12 mouse cellular contexts compared by ENCODE assay signal in genomic region chr7:142475641-142476040, GRCm38 (mm10). TPM values are rescaled to one million over a fixed set of nuclear protein-coding genes. Genes with fewer than 3 reads are reported as not detected.
DNase-seq lines count a peak whose midpoint lies in the region; ATAC-seq and TF ChIP-seq lines count a peak whose summit lies in the region.
"Had no signal": no experiment of that assay in that cellular context is flagged by ENCODE, and none has a peak within 500 bp of the region (broad histone marks: within the 10 kb centered on the region; RNA-seq: fewer than 3 reads in every experiment).

No protein-coding gene starts in this region.

- H3K27me3 ChIP-seq in kidney, embryonic 15.5 days = no peaks in the 10 kb centered on the region
- H3K27me3 ChIP-seq in C2C12 (ENCODE audit: control insufficient read depth, insufficient read depth, insufficient read length) = no peaks in the 10 kb centered on the region
- no peaks in the 10 kb centered on the region for H3K27me3 ChIP-seq in embryonic facial prominence, embryonic 12.5 days
- H3K27me3 ChIP-seq in intestine, postnatal 0 days (replicated peaks; ENCODE audit: control insufficient read depth, insufficient read depth, low read length) = no peaks in the 10 kb centered on the region

- H3K9ac ChIP-seq in kidney, embryonic 15.5 days = peak overlapping the region; percentile 39; the same call in 1 of the 2 replicates
- H3K9ac ChIP-seq in embryonic facial prominence, embryonic 12.5 days = no peak overlapping the region
- H3K9ac ChIP-seq in intestine, postnatal 0 days (ENCODE audit: low read depth, low read length) = peak overlapping the region; percentile 54

- H3K9me3 ChIP-seq in kidney, embryonic 15.5 days (replicated peaks) = no peaks in the 10 kb centered on the region
- no peaks in the 10 kb centered on the region for H3K9me3 ChIP-seq in embryonic facial prominence, embryonic 12.5 days
- H3K9me3 ChIP-seq in intestine, postnatal 0 days (ENCODE audit: control insufficient read depth) = no peaks in the 10 kb centered on the region

- H3K4me1 ChIP-seq in kidney, embryonic 15.5 days = peaks cover 97% of the 10 kb centered on the region
- H3K4me1 ChIP-seq in embryonic facial prominence, embryonic 12.5 days = peaks cover 42% of the 10 kb centered on the region
- H3K4me1 ChIP-seq in intestine, postnatal 0 days (replicated peaks; ENCODE audit: control insufficient read depth, insufficient read depth, low read length) = no peaks in the 10 kb centered on the region

- DNase-seq in kidney, postnatal 10 days = no peak
- DNase-seq in adipocyte (ENCODE audit: low spot score) = no peak
- DNase-seq in layer of hippocampus, adult 2 months (ENCODE audit: low spot score in 2 of 2) = no peak
- DNase-seq: cerebellum, postnatal 25 days had no signal

- peak overlapping the region; percentile 63 for H3K4me2 ChIP-seq in kidney, embryonic 15.5 days
- no peak overlapping the region for H3K4me2 ChIP-seq in embryonic facial prominence, embryonic 12.5 days (replicated peaks)
- peak overlapping the region; percentile 55 for H3K4me2 ChIP-seq in intestine, postnatal 0 days (replicated peaks; ENCODE audit: low read depth)

- H3K36me3 ChIP-seq in kidney, embryonic 15.5 days = peaks cover 5% of the 10 kb centered on the region; the same call in 1 of the 2 replicates
- H3K36me3 ChIP-seq in C2C12 (ENCODE audit: control insufficient read depth, insufficient read depth) = peaks cover 9% of the 10 kb centered on the region
- H3K36me3 ChIP-seq in embryonic facial prominence, embryonic 12.5 days = no peaks in the 10 kb centered on the region
- H3K36me3 ChIP-seq in intestine, postnatal 0 days (ENCODE audit: control insufficient read depth, insufficient read depth) = no peaks in the 10 kb centered on the region

- H3K4me3 ChIP-seq in kidney, embryonic 15.5 days (replicated peaks) = peak overlapping the region; percentile 41
- H3K4me3 ChIP-seq in C2C12 (ENCODE audit: insufficient read depth, poor library complexity, severe bottlenecking) = peak overlapping the region; percentile 23
- H3K4me3 ChIP-seq in embryonic facial prominence, embryonic 12.5 days = no peak overlapping the region
- H3K4me3 ChIP-seq in intestine, postnatal 0 days (ENCODE audit: low read depth, low read length) = peak overlapping the region; percentile 32
- no peak overlapping the region for H3K4me3 ChIP-seq in layer of hippocampus, adult 2 months

- peaks cover 31% of the 10 kb centered on the region for H3K79me3 ChIP-seq in C2C12 (ENCODE audit: low read depth)

- no peak for ATAC-seq in kidney, embryonic 15.5 days (replicated peaks; ENCODE audit: low FRiP score)
- ATAC-seq in embryonic facial prominence, embryonic 12.5 days (ENCODE audit: insufficient number of reproducible peaks, insufficient read depth, low FRiP score, low TSS enrichment) = no peak
- ATAC-seq in intestine, postnatal 0 days = no peak
- ATAC-seq: forebrain, embryonic 14.5 days had no signal

- peak overlapping the region; percentile 59 for H3ac ChIP-seq in C2C12 (ENCODE audit: control insufficient read depth, insufficient read length, low read depth)

- peaks cover 68% of the 10 kb centered on the region for H3K79me2 ChIP-seq in C2C12 (ENCODE audit: control insufficient read depth, insufficient read depth)

- peak overlapping the region; percentile 96 for H3K27ac ChIP-seq in kidney, embryonic 15.5 days
- peak overlapping the region; percentile 12; the same call in 1 of the 2 replicates for H3K27ac ChIP-seq in embryonic facial prominence, embryonic 12.5 days
- H3K27ac ChIP-seq in intestine, postnatal 0 days (ENCODE audit: low read depth, low read length) = peak overlapping the region; percentile 78
- no peak overlapping the region for H3K27ac ChIP-seq in layer of hippocampus, adult 2 months

- no peak for TF ChIP-seq CTCF in C2C12 (IDR thresholded peaks at IDR 0.05; ENCODE audit: control insufficient read depth, insufficient read depth, insufficient read length)
- no peak for TF ChIP-seq CTCF in intestine, postnatal 0 days (IDR thresholded peaks at IDR 0.05; ENCODE audit: low read depth)
- no peak for TF ChIP-seq CTCF in layer of hippocampus, adult 2 months (conservative IDR thresholded peaks at IDR 0.05)

- WGBS in kidney, embryonic 15.5 days = 59% methylated on average over 7 of the region's 7 CpGs
- 68% methylated on average over 7 of the region's 7 CpGs for WGBS in embryonic facial prominence, embryonic 12.5 days
- WGBS in intestine, postnatal 0 days = 54% methylated on average over 7 of the region's 7 CpGs

TF ChIP-seq in C2C12, 6 proteins besides CTCF, POLR2A, EP300 and RAD21:
- TF ChIP-seq MYOD1 (IDR thresholded peaks at IDR 0.05; ENCODE audit: control insufficient read depth, insufficient read length, low read depth) (no peak), USF1 (IDR thresholded peaks at IDR 0.05; ENCODE audit: low read depth) (no peak), MYOG (IDR thresholded peaks at IDR 0.05; ENCODE audit: control insufficient read depth, extremely low read depth, insufficient read length) (no peak), CEBPB (IDR thresholded peaks at IDR 0.05; ENCODE audit: low read depth) (no peak), MAX (IDR thresholded peaks at IDR 0.05) (no peak)

RNA-seq across cellular contexts. Expression of gene Lsp1, which starts 15.0 kb away (rescaled TPM):
- 115 and 139 TPM in 2 replicates for polyA plus RNA-seq in kidney, embryonic 15.5 days (2015; fragmentation: Nextera tagmentation; extraction: Ambion mirVana)
- polyA plus RNA-seq in C2C12 (2012; fragmentation: generic; extraction: Trizol) = 96.1 TPM
- polyA plus RNA-seq in embryonic facial prominence, embryonic 12.5 days (2016; fragmentation: Nextera tagmentation; extraction: Ambion mirVana) = 24.5 and 24.7 TPM in 2 replicates
- 55.2 and 61.8 TPM in 2 replicates for polyA plus RNA-seq in intestine, postnatal 0 days (2015; fragmentation: Nextera tagmentation; extraction: Ambion mirVana)
- 1 to 10 TPM; 1.4 to 1.7 TPM for total RNA-seq in layer of hippocampus, adult 2 months (2021)

RNA-seq across cellular contexts. Expression of gene Tnnt3, which starts 23.0 kb away (rescaled TPM):
- polyA plus RNA-seq in kidney, embryonic 15.5 days (2015; fragmentation: Nextera tagmentation; extraction: Ambion mirVana) = 23.5 and 46.2 TPM in 2 replicates
- polyA plus RNA-seq in C2C12 (2012; fragmentation: generic; extraction: Trizol) = 6.8 TPM
- 4.6 and 6.9 TPM in 2 replicates for polyA plus RNA-seq in embryonic facial prominence, embryonic 12.5 days (2016; fragmentation: Nextera tagmentation; extraction: Ambion mirVana)
- polyA plus RNA-seq in intestine, postnatal 0 days (2015; fragmentation: Nextera tagmentation; extraction: Ambion mirVana) = 3.0 TPM in 2 replicates
- total RNA-seq in layer of hippocampus, adult 2 months (2021) = not detected
- total RNA-seq: left cerebral cortex, postnatal 14 days had no signal

RNA-seq across cellular contexts. Expression of gene Tnni2, which starts 34.0 kb away (rescaled TPM):
- polyA plus RNA-seq in kidney, embryonic 15.5 days (2015; fragmentation: Nextera tagmentation; extraction: Ambion mirVana) = 19.0 and 45.8 TPM in 2 replicates
- 7.5 TPM for polyA plus RNA-seq in C2C12 (2012; fragmentation: generic; extraction: Trizol)
- polyA plus RNA-seq in embryonic facial prominence, embryonic 12.5 days (2016; fragmentation: Nextera tagmentation; extraction: Ambion mirVana) = 7.1 and 9.6 TPM in 2 replicates
- 1.9 and 2.4 TPM in 2 replicates for polyA plus RNA-seq in intestine, postnatal 0 days (2015; fragmentation: Nextera tagmentation; extraction: Ambion mirVana)
- total RNA-seq in layer of hippocampus, adult 2 months (2021) = not detected

RNA-seq across cellular contexts. Expression of gene Syt8, which starts 41.0 kb away (rescaled TPM):
- polyA plus RNA-seq in kidney, embryonic 15.5 days (2015; fragmentation: Nextera tagmentation; extraction: Ambion mirVana) = 0.62 and 1.3 TPM in 2 replicates
- polyA plus RNA-seq in C2C12 (2012; fragmentation: generic; extraction: Trizol) = 0.07 TPM
- polyA plus RNA-seq in embryonic facial prominence, embryonic 12.5 days (2016; fragmentation: Nextera tagmentation; extraction: Ambion mirVana) = 0.35 TPM in 1 of 2 replicates, not detected in the other
- polyA plus RNA-seq in intestine, postnatal 0 days (2015; fragmentation: Nextera tagmentation; extraction: Ambion mirVana) = 0.60 and 1.3 TPM in 2 replicates
- total RNA-seq in layer of hippocampus, adult 2 months (2021) = not detected
- total RNA-seq: heart, postnatal 36 days; megakaryocyte, adult 5-6 weeks had no signal
- polyA plus RNA-seq: forebrain, embryonic 14.5 days had no signal

RNA-seq across cellular contexts. Expression of gene Mrpl23, which starts 56.8 kb away (rescaled TPM):
- 25.8 and 26.8 TPM in 2 replicates for polyA plus RNA-seq in kidney, embryonic 15.5 days (2015; fragmentation: Nextera tagmentation; extraction: Ambion mirVana)
- 72.2 TPM for polyA plus RNA-seq in C2C12 (2012; fragmentation: generic; extraction: Trizol)
- 19.8 and 32.6 TPM in 2 replicates for polyA plus RNA-seq in embryonic facial prominence, embryonic 12.5 days (2016; fragmentation: Nextera tagmentation; extraction: Ambion mirVana)
- polyA plus RNA-seq in intestine, postnatal 0 days (2015; fragmentation: Nextera tagmentation; extraction: Ambion mirVana) = 26.7 and 33.0 TPM in 2 replicates
- 1 to 10 TPM; 7.9 to 8.8 TPM for total RNA-seq in layer of hippocampus, adult 2 months (2021)

Comparison
In these comparisons a context has a peak if more than half of its experiments do, and no peak if none do; other contexts are left out.
1. H3K4me3 ChIP-seq: peak in kidney, embryonic 15.5 days (single experiment), C2C12 (single experiment) and intestine, postnatal 0 days (single experiment); none in embryonic facial prominence, embryonic 12.5 days (single experiment) and layer of hippocampus, adult 2 months (single experiment).